Mouse (Mus musculus): ENCODE data around the gene Gpr107. TPM values are rescaled to one million over a fixed set of nuclear protein-coding genes. Genes with fewer than 3 reads are reported as not detected.

Gene Gpr107
- total RNA-seq, 4 experiments from 2014 or later = 48.6 to 65.5 (median 56.0) TPM

GRCm38 (mm10) chr2:31244216-31244615 is 92.1 kb downstream of the Gpr107 start:
- no peak for DNase-seq (ENCODE audit: low spot score in 2 of 2)

- no peak for DNase-seq (ENCODE audit: low spot score in 2 of 2)
Observed at GRCm38 (mm10) chr2:31245051-31245450, 92.9 kb downstream of the Gpr107 start.

- DNase-seq (ENCODE audit: low spot score in 2 of 2) = peak; percentile 67 to 85
Observed at GRCm38 (mm10) chr2:31245491-31246141, 93.5 kb downstream of the Gpr107 start, which contains the start of gene Ncs1. Ncs1 (plus strand) TSS chr2:31245823.

GRCm38 (mm10) chr2:31246251-31246971 is 94.3 kb downstream of the Gpr107 start:
- DNase-seq (ENCODE audit: low spot score in 2 of 2) = peak in 1 of 2 experiments; percentile 61

- DNase-seq (ENCODE audit: low spot score in 2 of 2) = no peak
Observed at GRCm38 (mm10) chr2:31248856-31249255, 96.7 kb downstream of the Gpr107 start.

- DNase-seq (ENCODE audit: low spot score in 2 of 2) = no peak
Observed at GRCm38 (mm10) chr2:31252167-31252566, 100.1 kb downstream of the Gpr107 start.

- DNase-seq (ENCODE audit: low spot score in 2 of 2) = no peak
Observed at GRCm38 (mm10) chr2:31253463-31253862, 101.3 kb downstream of the Gpr107 start.

GRCm38 (mm10) chr2:31254806-31255205 is 102.7 kb downstream of the Gpr107 start:
- no peak for DNase-seq (ENCODE audit: low spot score in 2 of 2)

- DNase-seq (ENCODE audit: low spot score in 2 of 2) = peak; percentile 69 to 73
Observed at GRCm38 (mm10) chr2:31255952-31256938, 104.1 kb downstream of the Gpr107 start.

GRCm38 (mm10) chr2:31257096-31257495 is 105.0 kb downstream of the Gpr107 start:
- DNase-seq (ENCODE audit: low spot score in 2 of 2) = peak; percentile 68 to 77

GRCm38 (mm10) chr2:31258609-31259366 is 106.7 kb downstream of the Gpr107 start:
- DNase-seq (ENCODE audit: low spot score in 2 of 2) = peak; percentile 78 to 82

- DNase-seq (ENCODE audit: low spot score in 2 of 2) = no peak
Observed at GRCm38 (mm10) chr2:31259367-31259920, 107.3 kb downstream of the Gpr107 start.

- DNase-seq (ENCODE audit: low spot score in 2 of 2) = no peak
Observed at GRCm38 (mm10) chr2:31260549-31260948, 108.4 kb downstream of the Gpr107 start.

- peak in 1 of 2 experiments; percentile 62 for DNase-seq (ENCODE audit: low spot score in 2 of 2)
Observed at GRCm38 (mm10) chr2:31263039-31263461, 110.9 kb downstream of the Gpr107 start.

GRCm38 (mm10) chr2:31263746-31264378 is 111.7 kb downstream of the Gpr107 start:
- peak; percentile 77 to 86 for DNase-seq (ENCODE audit: low spot score in 2 of 2)

GRCm38 (mm10) chr2:31267447-31267846 is 115.3 kb downstream of the Gpr107 start:
- no peak for DNase-seq (ENCODE audit: low spot score in 2 of 2)

Data from layer of hippocampus, adult 8-10 months (tissue).